Mouse (Mus musculus) liver, embryonic 15.5 days (tissue): Measurements from ENCODE around the gene Mpp6. TPM values are rescaled to one million over a fixed set of nuclear protein-coding genes. Genes with fewer than 3 reads are reported as not detected.

Source experiments
- polyA plus RNA-seq: library from polyadenylated mRNA; unstranded; fragments of >200 nt; fragmentation: Nextera tagmentation; extraction: Ambion mirVana; gene quantifications from 2 replicates; pipeline ENCODE4 v1.2.1, GENCODE M21; 2015

Gene Mpp6
- polyA plus RNA-seq, 1 experiment from 2014 or later = 34.7 TPM

Other genes with a start within 250 kb of the Mpp6 start
- 12.3 and 12.8 TPM in 2 replicates for gene Gsdme, start 153.6 kb downstream of the Mpp6 start, polyA plus RNA-seq